Mouse (Mus musculus) kidney, embryonic 14.5 days (tissue): Measurements from ENCODE around the gene Patl1. TPM values are rescaled to one million over a fixed set of nuclear protein-coding genes. Genes with fewer than 3 reads are reported as not detected.
"Not testable (repeated sequence)": the region's sequence is repeated elsewhere in the genome, so short reads cannot be mapped to it uniquely, and the experiment has no call there.

ENCODE experiments used
- ATAC-seq: fragments of 200-750 bp; cut with Nextera tagmentation; 2 replicates; pipeline ENCODE4 v1.8.0; 2017; ENCODE audit warnings: moderate number of reproducible peaks, mild to moderate bottlenecking, moderate TSS enrichment, moderate library complexity; ENCODE audit not compliant: low FRiP score, low TSS enrichment
- H3K27ac ChIP-seq: fragments of 300-500 bp; sonication (generic); 2 replicates; pipeline ENCODE4 v1.5.1; 2014; ENCODE audit warnings: low read depth, mild to moderate bottlenecking, low read length, moderate library complexity, mixed read lengths
- H3K27me3 ChIP-seq: fragments of 300-500 bp; sonication (generic); 2 replicates; pipeline ENCODE4 v1.6.1; 2014; ENCODE audit warnings: mild to moderate bottlenecking, low read length; ENCODE audit not compliant: control insufficient read depth, insufficient read depth
- H3K36me3 ChIP-seq: fragments of 300-500 bp; sonication (generic); 2 replicates; pipeline ENCODE4 v1.6.1; 2014; ENCODE audit warnings: low read length, mixed read lengths; ENCODE audit not compliant: control insufficient read depth, insufficient read depth
- H3K4me1 ChIP-seq: fragments of 300-500 bp; sonication (generic); 2 replicates; pipeline ENCODE4 v1.6.1; 2014; ENCODE audit warnings: low read length, mixed read lengths; ENCODE audit not compliant: control insufficient read depth, insufficient read depth
- H3K4me2 ChIP-seq: fragments of 300-500 bp; sonication (generic); replicated peaks from 2 replicates; pipeline ENCODE4 v1.6.1; 2014; ENCODE audit warnings: low read depth, mild to moderate bottlenecking, low read length
- H3K4me3 ChIP-seq: fragments of 300-500 bp; sonication (generic); 2 replicates; pipeline ENCODE4 v1.5.1; 2014; ENCODE audit warnings: mild to moderate bottlenecking, low read length
- H3K9ac ChIP-seq: fragments of 300-500 bp; sonication (generic); 2 replicates; pipeline ENCODE4 v1.6.1; 2014; ENCODE audit warnings: low read depth, mild to moderate bottlenecking, low read length, moderate library complexity
- H3K9me3 ChIP-seq: fragments of 300-500 bp; sonication (generic); 2 replicates; pipeline ENCODE4 v1.6.1; 2016; ENCODE audit warnings: low read length; ENCODE audit not compliant: control insufficient read depth
- WGBS: fragments of 180-500 bp; shearing (Covaris S2); extraction: QIAGEN DNeasy Blood & Tissue Kit; methylation state at CpG from one replicate; pipeline ENCODE4 v1.1.7; 2014; 5-methylcytosine and 5-hydroxymethylcytosine counted together
- polyA plus RNA-seq: library from polyadenylated mRNA; unstranded; fragments of >200 nt; fragmentation: Nextera tagmentation; extraction: Ambion mirVana; gene quantifications from 2 replicates; pipeline ENCODE4 v1.2.1, GENCODE M21; 2014

Patl1 gene
- polyA plus RNA-seq, 1 experiment from 2014 or later, result 23.6 TPM

DNA sequence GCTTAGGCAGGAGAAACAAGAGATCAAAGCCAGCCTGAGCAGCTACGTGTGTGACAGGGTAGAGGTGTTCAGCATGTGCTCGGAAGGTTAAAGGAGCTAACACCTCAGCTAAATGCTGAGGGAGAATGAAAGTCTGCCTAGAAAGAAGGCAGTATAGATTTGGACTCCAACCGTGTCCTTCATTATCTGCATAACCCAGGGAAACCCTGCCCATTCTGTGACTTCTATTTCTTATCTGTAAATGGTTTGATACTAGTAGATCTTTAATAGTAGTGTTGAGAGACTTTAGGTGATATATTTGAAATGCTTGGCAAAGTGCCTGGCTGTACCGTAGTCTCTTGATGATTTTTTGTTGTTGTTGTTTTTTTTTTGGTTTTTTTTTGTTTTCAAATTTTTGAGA is 63.5 kb downstream of the Patl1 start:
- ATAC-seq, result no peak
- Histone ChIP-seq H3K4me1 (no peaks in the 10 kb centered on the region), H3K9ac (no peak overlapping the region)

DNA sequence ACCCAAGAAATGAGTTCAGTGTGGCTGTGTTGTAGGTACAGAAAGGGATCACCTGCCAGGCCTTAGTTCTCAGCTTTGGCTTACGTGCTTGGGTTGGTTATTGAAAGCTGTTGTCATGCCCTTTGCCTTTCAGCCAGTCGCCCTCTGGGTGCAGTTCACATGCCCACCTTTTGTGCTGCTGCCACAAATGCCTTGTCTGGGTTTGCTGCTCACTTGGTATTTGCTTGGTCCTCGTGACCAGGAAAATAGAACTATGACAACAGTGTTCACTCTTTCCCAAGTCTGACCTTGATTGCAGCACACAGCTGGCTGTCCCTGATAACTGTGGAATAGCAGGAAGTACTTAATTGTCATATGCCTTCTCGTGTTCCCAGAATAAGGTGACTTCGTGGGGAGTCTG is 65.2 kb downstream of the Patl1 start:
- WGBS, result 85% methylated on average over 5 of the region's 5 CpGs
- H3K4me3 ChIP-seq, result no peak overlapping the region
- no peak for ATAC-seq

More for the DNA sequence above, 63.5 kb downstream of the Patl1 start:
- no peak overlapping the region for H3K4me2 ChIP-seq
- H3K9me3 ChIP-seq, result no peaks in the 10 kb centered on the region
- 73% methylated on average over 4 of the region's 4 CpGs for WGBS
- H3K27ac ChIP-seq, result no peak overlapping the region
- H3K4me3 ChIP-seq, result no peak overlapping the region
- peaks cover 98% of the 10 kb centered on the region for H3K36me3 ChIP-seq
- H3K27me3 ChIP-seq, result no peaks in the 10 kb centered on the region

DNA sequence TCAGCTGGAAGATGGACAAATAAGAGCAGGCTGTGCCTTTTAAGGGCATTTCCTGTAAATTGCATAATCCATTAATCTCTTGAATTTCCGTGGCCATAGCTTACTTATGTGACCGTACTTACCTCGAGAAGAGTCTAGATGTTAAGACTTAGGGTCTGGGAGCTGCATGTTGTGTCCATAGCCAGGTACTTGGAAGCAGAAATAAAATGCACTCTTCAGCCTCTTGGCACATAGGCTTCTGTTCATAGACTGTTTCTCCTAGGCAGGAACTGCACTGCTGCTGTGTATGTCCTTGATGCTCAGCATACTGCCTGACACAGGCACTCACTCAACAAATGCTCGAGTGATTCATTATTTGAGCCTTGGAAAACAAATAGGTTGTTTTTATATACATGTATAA is 68.3 kb downstream of the Patl1 start:
- Histone ChIP-seq H3K4me2 (no peak overlapping the region), H3K36me3 (peaks cover 93% of the 10 kb centered on the region), H3K9ac (no peak overlapping the region), H3K4me3 (no peak overlapping the region), H3K9me3 (no peaks in the 10 kb centered on the region), H3K4me1 (no peaks in the 10 kb centered on the region), H3K27me3 (no peaks in the 10 kb centered on the region), H3K27ac (no peak overlapping the region)
- 90% methylated on average over 4 of the region's 4 CpGs for WGBS
- ATAC-seq, result no peak

More for the DNA sequence above, 65.2 kb downstream of the Patl1 start:
- no peaks in the 10 kb centered on the region for H3K9me3 ChIP-seq
- H3K9ac ChIP-seq, result no peak overlapping the region
- H3K4me1 ChIP-seq, result no peaks in the 10 kb centered on the region
- H3K27me3 ChIP-seq, result no peaks in the 10 kb centered on the region
- H3K36me3 ChIP-seq, result peaks cover 93% of the 10 kb centered on the region
- no peak overlapping the region for H3K27ac ChIP-seq
- H3K4me2 ChIP-seq, result no peak overlapping the region

DNA sequence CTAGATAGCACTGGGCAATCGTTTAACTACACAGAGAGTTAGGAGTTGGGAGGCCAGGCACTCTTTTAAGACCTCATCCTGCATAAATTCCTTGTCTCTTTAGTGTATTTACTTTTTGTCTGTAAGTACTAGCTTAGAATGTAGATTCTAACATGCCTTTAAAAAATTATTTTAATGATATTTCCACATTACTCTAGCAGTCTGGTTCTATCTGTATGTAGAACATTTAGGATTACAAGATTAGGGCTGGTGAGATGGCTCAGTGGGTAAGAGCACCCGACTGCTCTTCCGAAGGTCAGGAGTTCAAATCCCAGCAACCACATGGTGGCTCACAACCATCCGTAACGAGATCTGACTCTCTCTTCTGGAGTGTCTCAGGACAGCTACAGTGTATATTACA is 72.4 kb downstream of the Patl1 start:
- 88% methylated on average over 5 of the region's 5 CpGs for WGBS
- not testable (repeated sequence) for H3K27ac ChIP-seq

DNA sequence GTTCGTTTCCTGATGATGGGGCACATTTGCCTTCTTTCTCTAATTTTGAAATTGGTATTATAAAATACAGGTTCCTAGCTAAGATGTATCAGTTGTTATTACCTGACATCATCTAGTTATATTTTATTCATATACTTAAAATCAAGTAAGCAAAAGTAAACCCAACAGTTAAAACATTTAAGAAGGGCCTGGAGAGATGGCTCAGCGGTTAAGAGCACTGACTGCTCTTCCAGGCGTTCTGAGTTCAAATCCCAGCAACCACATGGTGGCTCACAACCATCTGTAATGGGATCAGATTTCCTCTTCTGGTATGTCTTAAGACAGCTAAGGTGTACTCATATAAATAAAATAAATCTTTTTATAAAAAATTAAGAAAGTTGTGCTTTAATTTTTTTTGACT is 75.6 kb downstream of the Patl1 start:
- no peaks in the 10 kb centered on the region for H3K4me1 ChIP-seq
- peaks cover 90% of the 10 kb centered on the region for H3K36me3 ChIP-seq
- H3K4me3 ChIP-seq, result no peak overlapping the region
- 89% methylated on average over 3 of the region's 3 CpGs for WGBS
- H3K9ac ChIP-seq, result no peak overlapping the region
- no peaks in the 10 kb centered on the region for H3K27me3 ChIP-seq
- no peak overlapping the region for H3K4me2 ChIP-seq
- ATAC-seq, result no peak
- H3K27ac ChIP-seq, result no peak overlapping the region
- H3K9me3 ChIP-seq, result no peaks in the 10 kb centered on the region

More for the DNA sequence above, 72.4 kb downstream of the Patl1 start:
- not testable (repeated sequence) for H3K4me2 ChIP-seq, H3K27me3 ChIP-seq, H3K4me3 ChIP-seq, H3K4me1 ChIP-seq, ATAC-seq, H3K9me3 ChIP-seq, H3K9ac ChIP-seq
- peaks cover 87% of the 10 kb centered on the region for H3K36me3 ChIP-seq

DNA sequence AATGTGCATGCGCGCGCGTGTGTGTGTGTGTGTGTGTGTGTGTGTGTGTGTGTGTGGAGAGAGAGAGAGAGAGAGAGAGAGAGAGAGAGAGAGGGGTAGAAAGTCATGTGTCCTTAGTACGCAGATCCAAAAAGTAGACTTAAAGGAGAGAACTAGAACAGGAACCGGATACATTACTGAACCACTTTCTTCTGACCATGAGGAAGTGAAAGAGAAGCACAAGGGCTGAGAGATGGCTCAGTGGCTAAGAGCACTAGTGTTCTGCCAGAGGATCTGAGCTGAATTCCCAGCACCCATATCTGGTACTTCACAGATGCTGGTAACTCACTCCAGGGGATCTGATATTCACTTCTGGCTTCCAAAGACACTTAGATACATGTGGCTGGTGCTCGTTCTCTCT is 77.1 kb downstream of the Patl1 start:
- H3K4me3 ChIP-seq, result no peak overlapping the region
- H3K4me1 ChIP-seq, result no peaks in the 10 kb centered on the region
- H3K36me3 ChIP-seq, result peaks cover 82% of the 10 kb centered on the region
- no peak overlapping the region for H3K9ac ChIP-seq
- no peak overlapping the region for H3K4me2 ChIP-seq
- 98% methylated on average over 7 of the region's 7 CpGs for WGBS
- ATAC-seq, result no peak
- H3K27ac ChIP-seq, result no peak overlapping the region
- H3K9me3 ChIP-seq, result no peaks in the 10 kb centered on the region
- no peaks in the 10 kb centered on the region for H3K27me3 ChIP-seq

DNA sequence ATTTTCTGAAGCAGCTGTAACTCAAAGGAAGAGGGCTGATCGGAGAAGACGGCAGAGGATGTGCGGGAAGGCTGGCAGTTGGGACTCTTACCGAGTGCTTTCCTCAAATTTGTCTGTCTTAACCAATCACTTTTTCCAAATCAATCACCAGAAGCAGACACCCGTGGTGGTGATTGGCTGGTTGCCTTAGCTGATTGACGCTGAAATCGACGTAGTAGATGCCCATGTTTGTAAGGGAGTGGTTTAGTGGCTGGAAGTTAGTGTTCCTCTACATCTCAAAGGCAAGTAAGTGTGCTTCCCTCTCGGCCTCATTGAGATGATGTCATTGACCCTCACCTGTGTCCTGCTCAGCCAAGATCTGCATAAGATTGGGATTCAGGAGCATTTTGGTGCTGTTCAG is 79.8 kb downstream of the Patl1 start:
- H3K9me3 ChIP-seq, result no peaks in the 10 kb centered on the region
- no peak overlapping the region for H3K4me3 ChIP-seq
- WGBS, result 94% methylated on average over 9 of the region's 9 CpGs
- no peaks in the 10 kb centered on the region for H3K27me3 ChIP-seq
- no peak overlapping the region for H3K4me2 ChIP-seq
- H3K36me3 ChIP-seq, result peaks cover 68% of the 10 kb centered on the region
- ATAC-seq, result no peak
- no peak overlapping the region for H3K27ac ChIP-seq
- H3K9ac ChIP-seq, result no peak overlapping the region
- no peaks in the 10 kb centered on the region for H3K4me1 ChIP-seq

DNA sequence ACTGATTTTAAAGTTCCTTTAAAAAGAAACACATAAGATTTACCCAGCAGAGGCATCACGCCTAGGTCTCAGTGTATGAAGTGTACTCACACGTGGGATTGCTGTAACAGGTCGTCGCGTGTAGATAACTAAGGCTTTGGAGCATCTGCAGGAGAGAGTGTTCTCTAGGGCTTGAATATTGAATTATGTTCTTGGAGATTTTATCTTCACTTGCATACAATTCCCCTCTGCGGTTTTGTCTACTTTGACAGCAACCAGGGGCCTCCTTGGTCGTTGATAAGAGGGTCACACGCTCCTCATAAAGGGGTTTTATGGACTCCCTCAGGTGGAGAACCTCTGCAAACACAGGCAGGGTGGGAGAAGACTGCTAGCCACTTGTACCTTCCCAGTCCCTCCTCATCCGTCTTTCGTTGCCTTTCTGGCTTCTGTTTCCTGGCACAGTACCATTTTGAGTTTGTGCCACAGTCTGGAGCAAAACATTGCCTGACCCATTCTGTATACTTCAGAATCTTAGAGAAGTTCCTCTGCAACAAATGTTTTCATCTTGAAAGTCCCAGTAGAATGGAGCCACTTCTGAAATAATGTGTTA is 80.3 kb downstream of the Patl1 start:
- Histone ChIP-seq H3K4me2 (no peak overlapping the region), H3K9ac (no peak overlapping the region), H3K36me3 (peaks cover 64% of the 10 kb centered on the region), H3K4me3 (no peak overlapping the region), H3K27ac (no peak overlapping the region), H3K9me3 (no peaks in the 10 kb centered on the region), H3K4me1 (no peaks in the 10 kb centered on the region), H3K27me3 (no peaks in the 10 kb centered on the region)
- 91% methylated on average over 10 of the region's 10 CpGs for WGBS
- no peak for ATAC-seq
